Mouse (Mus musculus): Measurements from ENCODE around the gene Keap1. TPM values are rescaled to one million over a fixed set of nuclear protein-coding genes. Genes with fewer than 3 reads are reported as not detected.
"Not testable (repeated sequence)": the region's sequence is repeated elsewhere in the genome, so short reads cannot be mapped to it uniquely, and the experiment has no call there.

The Keap1 gene
- polyA plus RNA-seq, 1 experiment: 49.2 TPM

DNA sequence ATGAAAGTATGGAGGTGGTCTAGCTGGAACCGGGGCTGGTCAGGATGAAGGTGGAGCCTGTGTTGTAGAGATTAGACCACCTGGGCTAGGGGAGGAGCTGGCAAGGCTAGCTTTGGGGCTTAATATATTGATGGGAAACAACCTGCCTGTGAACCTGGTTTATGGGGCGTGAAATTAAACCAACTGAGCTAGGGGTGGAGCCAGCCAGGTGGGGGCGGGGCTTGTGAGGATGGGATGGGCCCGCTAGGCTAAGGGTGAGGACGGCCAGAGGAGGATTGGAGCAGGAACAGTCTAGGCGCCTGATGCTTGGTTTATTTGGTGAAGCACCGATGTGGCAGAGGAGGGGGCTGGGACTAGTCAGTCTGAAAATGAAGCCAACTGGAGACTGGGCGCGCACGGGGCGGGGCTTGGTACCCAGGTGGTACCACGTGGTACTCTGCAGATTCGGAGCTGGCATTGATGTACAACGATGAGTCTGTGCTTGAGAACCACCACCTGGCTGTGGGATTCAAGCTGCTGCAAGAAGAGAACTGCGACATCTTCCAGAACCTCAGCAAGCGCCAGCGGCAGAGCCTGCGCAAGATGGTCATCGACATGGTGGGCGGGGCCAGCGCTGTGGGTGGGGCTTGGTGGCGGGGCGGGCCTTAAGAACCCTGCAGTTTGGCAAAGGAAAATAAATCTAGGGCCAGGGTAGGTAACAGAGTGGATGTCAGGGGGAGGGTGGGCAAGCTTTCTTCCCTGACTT is 34.5 kb downstream of the Keap1 start:
- no peak for DNase-seq (ENCODE audit: low read depth, low spot score)
- WGBS: 14% methylated on average over 23 of the region's 23 CpGs

DNA sequence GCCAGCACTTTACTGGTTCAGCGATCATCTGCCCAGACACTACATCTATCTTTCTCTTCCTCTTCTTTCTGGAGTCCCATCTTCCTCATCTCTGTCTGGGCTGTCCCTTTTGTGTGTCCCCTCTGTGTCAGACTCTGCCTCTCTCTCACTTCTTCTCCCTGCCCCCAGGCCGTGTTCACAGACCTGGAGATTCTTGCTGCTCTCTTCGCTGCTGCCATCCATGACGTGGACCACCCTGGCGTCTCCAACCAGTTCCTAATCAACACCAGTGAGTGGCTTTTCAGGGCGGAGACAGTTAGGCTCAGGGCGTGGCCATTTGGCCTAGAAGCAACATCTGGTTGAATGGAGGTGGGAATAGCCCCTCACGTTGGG is 35.0 kb downstream of the Keap1 start:
- no peak for DNase-seq (ENCODE audit: low read depth, low spot score)
- WGBS: 52% methylated on average over 8 of the region's 8 CpGs

DNA sequence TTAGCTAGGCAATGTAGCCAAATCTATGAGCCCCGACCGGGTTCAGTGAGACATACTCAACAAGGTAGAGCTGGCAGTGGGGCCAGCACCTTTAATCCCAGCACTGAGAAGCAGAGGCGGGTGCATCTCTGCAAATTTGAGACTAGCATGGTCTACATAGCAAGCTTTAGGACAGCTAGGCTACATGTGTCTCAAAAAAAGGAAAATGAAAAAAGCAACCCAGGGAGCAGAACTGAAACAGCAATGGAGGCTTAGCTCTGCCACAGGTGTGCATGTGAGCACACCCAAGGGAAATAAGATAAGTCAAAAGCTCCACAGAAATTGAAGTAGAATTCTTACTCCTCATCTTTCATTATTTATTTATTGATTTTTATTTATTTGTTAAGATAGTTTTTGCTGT is 40.2 kb downstream of the Keap1 start:
- WGBS: 85% methylated on average over 3 of the region's 3 CpGs

DNA sequence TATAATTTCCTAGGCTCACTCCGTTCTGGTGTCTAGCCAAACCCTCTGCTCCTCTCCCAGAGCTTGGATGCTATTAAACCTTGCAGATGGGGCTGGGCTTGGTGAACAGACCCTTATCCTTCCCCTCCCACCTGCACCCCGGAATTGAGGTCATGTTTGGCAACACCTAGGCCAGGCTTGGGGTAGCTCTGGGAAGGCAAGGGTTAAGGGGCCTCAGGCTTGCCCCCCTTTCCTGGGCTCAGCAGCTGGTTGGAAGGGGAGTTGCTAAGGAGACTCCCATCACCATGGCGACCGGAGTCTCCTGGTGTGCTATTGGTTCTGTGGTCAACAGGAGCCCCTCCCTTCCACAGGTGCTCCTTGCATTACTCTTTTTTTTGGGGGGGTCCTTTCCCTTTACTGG is 41.2 kb downstream of the Keap1 start:
- no peak for DNase-seq (ENCODE audit: low read depth, low spot score)
- 68% methylated on average over 4 of the region's 4 CpGs for WGBS

More for the DNA sequence above, 40.2 kb downstream of the Keap1 start:
- DNase-seq (ENCODE audit: low read depth, low spot score): no peak

DNA sequence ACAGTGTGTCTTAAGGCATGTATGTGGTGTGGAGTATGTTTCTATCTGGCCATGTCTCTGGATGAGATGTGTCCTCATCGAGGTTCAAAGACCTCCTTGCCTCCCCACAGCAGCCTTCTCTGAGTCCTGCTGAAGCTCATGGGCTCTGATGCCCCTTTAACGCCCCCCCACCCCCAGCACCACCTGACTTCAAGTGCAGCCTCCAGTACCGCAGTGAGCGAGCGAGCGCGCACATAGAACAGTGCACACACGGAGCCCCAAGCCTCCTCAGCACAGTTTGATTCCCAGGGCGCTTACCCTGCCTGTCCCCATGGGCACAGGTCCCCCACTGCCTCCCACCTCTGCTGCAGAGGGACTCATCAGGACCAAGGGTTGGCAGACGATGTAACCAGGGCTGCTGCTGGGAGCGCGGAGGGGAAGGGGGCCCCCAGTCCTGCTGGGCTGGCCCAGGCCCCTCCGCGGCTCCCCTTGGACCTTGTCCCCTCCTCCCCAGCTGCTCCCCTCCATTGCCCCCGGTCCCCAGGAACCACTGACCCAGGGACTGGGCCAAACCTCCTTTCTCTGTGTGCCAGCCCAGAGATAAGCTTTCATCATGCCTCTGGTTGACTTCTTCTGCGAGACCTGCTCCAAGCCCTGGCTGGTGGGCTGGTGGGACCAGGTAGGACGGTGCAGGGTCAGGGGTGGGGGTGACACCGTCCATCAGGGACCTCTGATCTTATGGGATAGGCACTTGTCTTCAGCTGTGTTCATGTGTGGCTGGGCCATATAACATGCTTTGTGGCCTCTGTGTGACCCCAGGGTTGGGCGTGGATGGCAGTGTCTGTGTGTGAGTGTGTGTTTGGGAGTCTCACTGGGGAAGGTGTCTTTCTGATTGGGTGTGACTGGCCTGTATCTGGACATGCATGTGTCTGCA is 42.4 kb downstream of the Keap1 start:
- no peak for DNase-seq (ENCODE audit: low read depth, low spot score)
- 61% methylated on average over 19 of the region's 19 CpGs for WGBS

DNA sequence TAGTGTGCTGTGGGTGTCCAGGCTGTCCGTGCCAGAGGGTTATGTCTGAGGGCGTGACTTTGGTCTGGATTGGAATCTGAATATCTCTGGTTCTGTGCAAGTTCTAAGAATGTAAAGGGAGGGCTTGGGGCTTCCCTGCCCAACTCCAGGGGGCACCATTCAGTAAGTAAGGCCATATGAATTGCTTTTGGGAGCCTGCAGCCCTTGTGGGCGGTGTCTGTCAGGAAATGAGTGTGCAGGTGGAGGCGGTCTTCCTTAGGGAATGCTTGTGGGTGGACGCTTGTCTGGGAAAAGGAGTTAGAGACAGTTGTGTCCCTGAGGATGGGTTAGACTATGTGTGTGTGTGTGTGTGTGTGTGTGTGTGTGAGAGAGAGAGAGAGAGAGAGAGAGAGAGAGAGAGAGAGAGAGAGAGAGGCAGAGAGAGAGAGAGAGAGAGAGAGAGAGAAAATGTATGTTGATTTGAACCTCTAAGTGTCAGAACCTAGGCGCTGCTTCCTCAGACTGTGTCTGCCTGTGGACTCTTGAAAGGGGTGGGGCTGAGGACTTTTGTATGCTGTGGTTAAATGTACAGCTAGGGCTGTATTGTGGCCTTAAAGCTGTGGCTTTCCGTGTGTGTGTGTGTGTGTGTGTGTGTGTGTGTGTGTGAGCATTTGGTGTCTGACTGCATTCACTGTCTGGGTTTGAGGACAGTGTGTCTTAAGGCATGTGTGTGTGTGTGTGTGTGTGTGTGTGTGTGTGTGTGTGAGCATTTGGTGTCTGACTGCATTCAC is 43.2 kb downstream of the Keap1 start:
- DNase-seq (ENCODE audit: low read depth, low spot score): not testable (repeated sequence)
- 56% methylated on average over 7 of the region's 7 CpGs for WGBS

DNA sequence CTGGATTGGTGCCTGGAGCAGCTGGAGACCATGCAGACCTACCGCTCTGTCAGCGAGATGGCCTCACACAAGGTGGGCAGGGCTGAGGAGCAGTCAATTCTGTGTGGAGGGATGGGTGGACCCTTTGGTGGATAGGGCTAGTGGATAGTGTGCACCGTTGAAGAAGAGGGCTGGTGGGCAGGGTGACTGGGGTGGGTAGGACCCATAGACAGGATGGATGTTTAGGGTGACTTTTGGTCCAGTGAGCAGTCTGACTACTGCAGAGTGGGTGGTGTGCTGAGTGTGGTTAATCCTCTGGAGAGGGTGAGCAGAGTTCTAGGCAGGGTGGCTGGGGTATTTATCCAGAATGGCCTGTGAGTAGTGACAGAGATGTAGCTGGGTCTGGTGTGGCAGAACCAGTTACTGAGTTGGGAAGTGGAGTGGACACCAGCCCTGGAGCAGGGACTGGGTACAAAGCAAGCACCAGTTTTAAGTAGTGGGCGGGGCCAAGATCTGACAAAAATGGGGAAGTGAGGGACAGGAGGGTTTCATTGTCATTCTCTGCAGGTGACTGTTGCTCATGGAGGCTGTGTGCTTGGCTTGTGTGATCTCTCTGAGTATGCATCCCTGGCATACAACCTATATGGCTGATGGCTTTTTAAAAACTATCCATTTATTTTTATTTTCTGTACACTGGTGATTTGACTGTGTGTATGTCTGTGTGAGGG is 44.2 kb downstream of the Keap1 start:
- WGBS: 95% methylated on average over 4 of the region's 4 CpGs
- no peak for DNase-seq (ENCODE audit: low read depth, low spot score)

DNA sequence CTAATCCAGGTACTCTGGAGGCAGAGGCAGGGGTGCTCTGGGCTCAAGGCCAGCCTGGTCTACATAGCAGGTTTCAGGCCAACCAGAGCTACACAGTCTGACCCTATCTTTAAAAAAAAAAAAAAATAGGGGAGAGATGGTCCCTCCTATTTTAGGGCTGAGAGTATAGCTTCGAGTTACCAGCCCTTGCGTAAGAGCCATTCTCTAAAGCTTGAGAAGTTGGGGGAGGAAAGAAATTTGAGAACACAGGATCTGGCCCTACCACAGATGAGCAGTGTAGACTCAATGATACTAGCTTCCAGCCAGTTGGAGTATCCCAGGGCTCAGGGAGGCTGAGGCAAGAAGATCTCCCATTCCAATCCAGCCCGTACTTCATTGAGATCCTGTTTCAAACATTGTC is 45.4 kb downstream of the Keap1 start:
- WGBS: 77% methylated on average over 3 of the region's 3 CpGs
- DNase-seq (ENCODE audit: low read depth, low spot score): no peak

DNA sequence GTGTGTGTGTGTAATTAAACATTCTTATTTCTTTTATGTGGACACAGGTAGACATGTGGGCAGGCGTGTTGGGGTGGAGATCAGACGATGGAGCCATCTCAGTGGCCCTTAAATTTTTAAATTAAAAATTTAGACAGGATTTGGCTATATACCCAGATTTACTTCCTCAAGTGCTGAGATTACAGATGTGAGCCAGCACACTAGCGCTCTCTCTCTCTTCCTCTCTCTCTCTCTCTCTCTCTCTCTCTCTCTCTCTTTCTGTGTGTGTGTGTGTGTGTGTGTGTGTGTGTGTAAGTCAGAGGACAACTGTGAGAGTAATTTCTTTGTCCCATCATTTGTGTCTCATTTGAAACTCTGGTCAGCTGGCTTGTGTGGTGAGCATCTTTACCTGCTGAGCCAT is 48.5 kb downstream of the Keap1 start:
- DNase-seq (ENCODE audit: low read depth, low spot score): no peak
- 81% methylated on average over 3 of the region's 3 CpGs for WGBS

DNA sequence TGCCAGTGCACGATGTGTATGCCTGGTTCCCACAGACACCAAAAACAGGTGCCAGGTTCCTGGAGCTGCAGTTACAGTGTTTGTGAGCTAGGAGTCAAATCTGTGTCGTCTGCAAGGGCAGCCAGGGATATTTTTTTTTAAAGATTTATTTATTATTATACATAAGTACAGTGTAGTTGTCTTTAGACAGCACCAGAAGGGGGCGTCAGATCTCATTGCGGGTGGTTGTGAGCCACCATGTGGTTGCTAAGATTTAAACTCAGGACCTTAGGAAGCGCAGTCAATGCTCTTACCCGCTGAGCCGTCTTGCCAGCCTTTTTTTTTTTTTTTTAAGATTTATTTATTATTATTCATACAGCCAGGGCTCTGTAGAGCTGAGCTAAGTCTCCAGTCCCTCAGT is 49.3 kb downstream of the Keap1 start:
- no peak for DNase-seq (ENCODE audit: low read depth, low spot score)
- 43% methylated on average over 7 of the region's 7 CpGs for WGBS

DNA sequence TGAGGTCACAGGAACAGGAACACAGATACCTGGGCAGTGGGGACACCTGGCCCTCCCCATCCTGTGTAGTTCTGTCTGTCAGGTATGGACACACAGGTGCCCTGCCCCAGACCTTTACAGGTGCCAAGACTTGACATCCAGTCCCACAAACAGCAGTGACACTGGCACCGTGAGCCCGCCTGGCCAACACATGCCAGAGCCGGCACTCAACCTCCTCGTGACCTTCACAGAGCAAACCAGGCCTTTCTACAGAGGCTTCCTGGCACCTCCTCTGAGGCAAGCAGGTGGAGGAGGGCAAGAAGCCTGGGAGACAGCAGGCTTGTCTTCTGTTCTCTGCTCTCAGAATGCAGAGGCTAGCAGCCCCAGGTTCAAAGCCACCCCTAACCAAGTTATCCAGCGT is 53.7 kb downstream of the Keap1 start:
- DNase-seq (ENCODE audit: low read depth, low spot score): no peak
- WGBS: 84% methylated on average over 5 of the region's 5 CpGs

DNA sequence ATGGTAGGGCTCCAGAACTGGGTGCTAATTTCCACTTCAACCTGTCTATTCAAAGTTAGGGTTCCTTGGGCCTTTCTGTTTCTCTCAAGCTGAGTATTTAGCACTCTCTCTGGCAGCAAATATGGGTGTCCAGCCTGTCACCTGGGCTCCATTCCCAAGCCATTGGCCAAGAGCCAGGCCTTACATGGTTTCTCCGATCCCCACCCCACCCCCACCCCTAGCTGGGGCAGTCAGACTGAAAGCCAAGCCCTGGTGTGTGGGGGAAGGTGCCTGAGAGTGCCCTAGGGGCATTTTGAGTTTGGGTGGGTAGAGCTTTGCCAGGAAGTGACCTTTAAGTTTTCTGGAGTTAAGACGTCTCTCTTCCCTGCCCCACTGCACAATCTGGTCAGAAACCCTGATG is 54.4 kb downstream of the Keap1 start:
- DNase-seq (ENCODE audit: low read depth, low spot score): no peak
- WGBS: 27% methylated on average over 2 of the region's 2 CpGs

DNA sequence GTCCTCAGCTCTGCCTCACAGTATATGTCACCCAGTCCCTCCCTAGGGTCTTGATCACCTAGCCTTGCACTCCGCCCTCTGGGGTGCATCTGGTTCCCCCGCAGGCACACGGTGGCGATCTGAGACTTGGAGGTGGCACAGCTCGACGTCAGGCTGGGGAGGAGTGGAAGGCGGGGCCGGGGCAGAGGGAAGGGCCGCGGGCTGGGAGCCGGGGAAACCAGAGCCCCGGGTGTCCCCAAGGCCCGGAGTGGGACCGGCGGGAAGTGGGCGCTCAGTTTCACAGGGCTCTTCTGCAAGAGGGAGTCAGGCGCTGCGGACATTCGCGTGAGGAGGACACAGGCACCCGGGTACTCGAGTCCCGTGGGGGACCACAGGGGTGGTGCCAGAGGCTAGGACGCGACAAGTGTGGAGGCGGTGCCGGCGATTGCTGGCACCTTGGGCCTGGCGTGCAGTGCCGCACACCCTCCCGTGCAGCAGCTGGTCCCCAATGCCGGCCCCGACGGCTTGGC is 55.2 kb downstream of the Keap1 start:
- WGBS: 2% methylated on average over 34 of the region's 34 CpGs
- DNase-seq (ENCODE audit: low read depth, low spot score): no peak

DNA sequence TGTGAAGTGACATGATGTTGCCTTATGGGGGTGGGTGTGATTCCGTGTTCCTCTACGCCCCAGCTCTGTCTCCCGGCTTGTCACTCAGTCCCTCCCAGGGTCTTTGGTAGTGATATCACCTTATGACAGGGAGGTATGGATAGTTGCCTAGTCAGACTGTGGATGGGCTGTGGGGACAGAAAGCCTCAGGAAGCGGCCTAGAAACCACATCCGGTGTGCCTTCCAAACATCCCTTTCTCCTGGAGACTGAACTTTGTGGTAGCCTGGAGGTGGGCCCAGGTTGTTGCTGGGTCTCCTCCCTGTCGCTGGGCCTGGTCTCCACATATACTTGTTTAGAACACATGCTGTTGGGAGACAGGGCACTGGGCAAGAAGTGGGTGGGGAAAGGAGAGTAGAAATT is 55.7 kb downstream of the Keap1 start:
- DNase-seq (ENCODE audit: low read depth, low spot score): no peak
- 88% methylated on average over 6 of the region's 6 CpGs for WGBS

DNA sequence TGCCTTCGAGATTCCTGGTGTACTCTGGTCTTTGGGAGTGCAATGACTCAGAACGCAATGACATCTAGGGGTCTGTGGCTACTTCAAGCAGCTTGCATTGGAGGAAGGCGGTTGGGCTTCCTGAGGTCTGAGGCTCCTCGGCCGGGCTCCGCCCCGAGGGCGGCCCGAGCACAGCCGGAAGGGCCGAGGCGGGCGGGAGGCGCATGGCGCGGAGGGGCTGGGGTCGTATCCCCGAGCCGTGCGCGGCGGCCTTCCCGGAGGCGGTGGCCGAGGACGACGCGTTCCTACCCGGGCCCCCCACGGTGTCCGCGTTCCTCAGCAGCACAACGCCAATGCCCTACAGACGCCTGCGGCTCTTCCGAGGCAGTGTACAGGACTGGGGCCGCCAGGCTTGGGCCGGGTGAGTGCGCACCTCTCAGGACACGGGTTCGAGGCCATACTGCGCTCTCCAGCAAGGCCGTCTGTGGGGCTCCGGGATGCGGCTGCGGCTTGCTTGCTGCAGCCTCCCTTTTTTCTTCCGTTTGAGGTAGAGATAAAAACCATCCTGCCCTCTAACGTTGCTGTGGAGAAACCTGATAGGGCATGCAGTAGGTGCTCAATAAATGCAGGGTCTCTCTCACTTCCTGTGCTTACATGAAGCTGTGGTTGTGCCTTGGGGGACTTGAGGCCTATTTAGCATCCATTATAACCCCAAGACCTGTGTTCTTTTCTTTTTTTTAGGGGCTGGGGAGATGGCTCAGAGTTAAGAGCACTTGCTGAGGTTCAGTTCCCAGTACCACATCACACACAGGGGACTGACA is 57.5 kb downstream of the Keap1 start:
- WGBS: 7% methylated on average over 48 of the region's 48 CpGs
- DNase-seq (ENCODE audit: low read depth, low spot score): no peak

DNA sequence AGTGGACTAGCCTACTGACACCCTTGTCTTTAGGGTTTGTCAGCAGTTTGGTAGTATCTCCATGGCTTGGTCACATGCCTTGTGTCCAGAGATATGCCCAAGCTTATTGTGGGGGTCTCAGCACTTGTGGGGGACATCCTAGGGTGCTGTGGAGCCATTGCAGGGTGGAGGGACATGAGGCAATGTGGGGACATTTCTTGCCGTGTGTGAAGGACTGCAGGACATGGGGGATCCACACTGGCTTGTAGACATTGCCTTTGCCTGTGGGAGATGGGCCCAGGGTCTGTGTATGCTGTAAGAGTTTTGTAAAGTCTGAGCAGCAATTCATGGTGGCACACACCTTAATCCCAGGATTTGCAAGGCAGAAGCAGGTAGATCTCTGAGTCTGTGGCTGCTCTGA is 58.3 kb downstream of the Keap1 start:
- DNase-seq (ENCODE audit: low read depth, low spot score): no peak
- WGBS: 88% methylated on average over 1 of the region's 1 CpGs

DNA sequence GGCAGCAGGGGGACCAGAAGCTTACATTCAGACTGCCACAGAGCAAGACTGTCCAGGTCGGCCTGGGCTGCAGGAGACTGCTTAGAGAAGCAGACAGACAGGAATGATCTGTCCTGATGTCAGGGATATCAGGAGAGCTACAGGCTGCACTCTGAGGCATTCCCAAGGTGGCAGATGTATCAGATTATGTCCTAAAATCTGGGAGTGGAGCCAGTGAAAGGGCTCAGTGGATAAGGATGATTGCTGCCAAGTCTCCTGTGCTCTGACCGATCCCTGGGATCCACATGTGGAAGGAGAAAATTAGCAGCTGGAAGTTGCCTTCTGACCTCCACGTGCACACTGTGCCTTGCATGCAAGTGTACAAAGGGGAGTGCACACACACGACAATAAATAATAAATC is 58.8 kb downstream of the Keap1 start:
- WGBS: 55% methylated on average over 4 of the region's 4 CpGs

More for the DNA sequence above, 58.8 kb downstream of the Keap1 start:
- no peak for DNase-seq (ENCODE audit: low read depth, low spot score)
